Mouse (Mus musculus) G1E (cell line): ENCODE measurements around the gene Stard13.

Source experiments
- CTCF ChIP-seq: IDR thresholded peaks from 2 replicates; pipeline ENCODE4 v1.5.1; 2012; ENCODE audit warnings: low read depth, low read length, inconsistent platforms, mixed read lengths
- GATA1 ChIP-seq: IDR thresholded peaks from 2 replicates; pipeline ENCODE4 v1.6.1; 2012; ENCODE audit warnings: borderline replicate concordance, low read length, inconsistent platforms, mixed read lengths
- GATA2 ChIP-seq: IDR thresholded peaks from 2 replicates; pipeline ENCODE4 v1.6.1; 2012; ENCODE audit warnings: low read depth, low read length, inconsistent platforms, borderline replicate concordance
- POLR2AphosphoS5 ChIP-seq: IDR thresholded peaks from 2 replicates; pipeline ENCODE4 v1.6.1; 2012; ENCODE audit warnings: low read depth, low read length, inconsistent platforms; ENCODE audit not compliant: insufficient replicate concordance
- TAL1 ChIP-seq: conservative IDR thresholded peaks from 2 replicates; pipeline ENCODE4 v1.6.1; 2012; ENCODE audit warnings: low read depth, low read length, inconsistent platforms, mixed read lengths

- TF ChIP-seq CTCF (no peak), POLR2AphosphoS5 (no peak), GATA1 (no peak), TAL1 (no peak), GATA2 (no peak)
Measured at GRCm38 (mm10) chr5:151162642-151163041, 71.0 kb downstream of the Stard13 start.
